In the genomic region with DNA sequence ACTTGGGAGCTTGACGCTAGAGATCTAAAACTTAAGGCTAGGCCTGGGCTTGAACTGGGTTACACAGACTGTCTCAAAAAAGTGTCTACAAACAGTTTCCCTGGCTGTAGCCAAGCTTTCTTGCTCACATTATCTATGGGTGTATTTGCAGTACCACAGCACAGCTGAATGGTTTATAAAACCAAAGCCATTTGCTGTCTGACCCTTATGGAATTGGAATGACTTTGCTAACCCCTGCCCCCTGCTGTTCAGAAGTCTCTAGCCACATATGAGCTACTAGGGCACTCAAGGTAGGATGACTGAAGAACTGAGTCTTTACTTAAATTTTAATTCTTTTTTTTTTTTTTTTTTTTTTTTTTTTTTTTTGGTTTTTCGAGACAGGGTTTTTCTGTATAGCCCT, we compare ENCODE assay signal across 8 mouse cellular contexts. TPM values are rescaled to one million over a fixed set of nuclear protein-coding genes. Genes with fewer than 3 reads are reported as not detected.
DNase-seq lines count a peak whose midpoint lies in the region; ATAC-seq and TF ChIP-seq lines count a peak whose summit lies in the region.

No protein-coding gene starts in this region.

- TF ChIP-seq POLR2A in brain, embryonic 14.5 days (IDR thresholded peaks at IDR 0.05; ENCODE audit: borderline replicate concordance, extremely low read depth, insufficient read depth, insufficient read length, poor library complexity, severe bottlenecking): no peak

- WGBS in heart, embryonic 11.5 days (ENCODE audit: insufficient replicate concordance): 87% methylated on average over 1 of the region's 2 CpGs

- H3K36me3 ChIP-seq in heart, embryonic 11.5 days (ENCODE audit: control insufficient read depth, insufficient read depth, low read length): no peaks in the 10 kb centered on the region

- no peak overlapping the region for H3K4me2 ChIP-seq in heart, embryonic 11.5 days

- peaks cover 25% of the 10 kb centered on the region for H3K4me1 ChIP-seq in heart, embryonic 11.5 days (ENCODE audit: control insufficient read depth, insufficient read depth, low read length)

- no peaks in the 10 kb centered on the region for H3K27me3 ChIP-seq in heart, embryonic 11.5 days (ENCODE audit: control insufficient read depth, insufficient read depth, low read length)

- no peaks in the 10 kb centered on the region for H3K9me3 ChIP-seq in heart, embryonic 11.5 days (replicated peaks; ENCODE audit: control insufficient read depth, low read length)

- peak; percentile 59 to 82 for DNase-seq in heart, adult 18-20 months
- peak; percentile 73 for DNase-seq in A20 (ENCODE audit: low read depth, low spot score)
- DNase-seq in brain, embryonic 14.5 days (ENCODE audit: low read depth): peak; percentile 62
- peak; percentile 68 for DNase-seq in induced T-regulatory cell, adult 2 months (ENCODE audit: low read depth)
- DNase-seq in mesoderm, embryonic 11.5 days (ENCODE audit: low read depth, low spot score): peak; percentile 41
- no peak for DNase-seq in ovary, postnatal 14 days (ENCODE audit: low spot score)

- no peak overlapping the region for H3K27ac ChIP-seq in heart, embryonic 11.5 days (ENCODE audit: low read depth, low read length)

- TF ChIP-seq CTCF in brain, embryonic 14.5 days (IDR thresholded peaks at IDR 0.05; ENCODE audit: borderline replicate concordance, extremely low read depth, insufficient read depth, insufficient read length): peak; percentile 23; the same call in 1 of the 2 replicates

- no peak overlapping the region for H3K9ac ChIP-seq in heart, embryonic 11.5 days (ENCODE audit: low read depth, low read length)

- H3K4me3 ChIP-seq in heart, embryonic 11.5 days (ENCODE audit: low read depth, low read length): no peak overlapping the region

- no peak for ATAC-seq in heart, embryonic 11.5 days (replicated peaks; ENCODE audit: insufficient number of reproducible peaks, low FRiP score, low TSS enrichment)
- no peak for ATAC-seq in granulocyte monocyte progenitor cell, adult 5-6 weeks (replicated peaks; ENCODE audit: poor library complexity, severe bottlenecking)

RNA-seq across cellular contexts. Expression of a gene that starts 2.0 kb away (rescaled TPM):
- total RNA-seq in heart, adult 18-20 months (2021): 10 to 100 TPM; 19.2 to 22.4 TPM
- polyA plus RNA-seq in heart, embryonic 11.5 days (2014; fragmentation: Nextera tagmentation; extraction: Ambion mirVana): 5.1 and 8.1 TPM in 2 replicates
- polyA plus RNA-seq in brain, embryonic 14.5 days (2012; rRNA removed): 17.9 and 35.4 TPM in 2 replicates
- 26.1 and 28.9 TPM in 2 replicates for total RNA-seq in granulocyte monocyte progenitor cell, adult 5-6 weeks (2014; fragmentation: Nextera tagmentation)
- total RNA-seq in granulocyte monocyte progenitor cell, adult 5-6 weeks (2017): 4.3 and 5.1 TPM in 2 replicates
